Mouse (Mus musculus) limb, embryonic 12.5 days (tissue): ENCODE measurements around the gene Wwc2. TPM values are rescaled to one million over a fixed set of nuclear protein-coding genes. Genes with fewer than 3 reads are reported as not detected.

Source experiments
- ATAC-seq: fragments of 200-750 bp; cut with Nextera tagmentation; 2 replicates; pipeline ENCODE4 v1.8.0; 2017; ENCODE audit warnings: low read depth, moderate TSS enrichment; ENCODE audit not compliant: insufficient number of reproducible peaks, insufficient read depth, low FRiP score, low TSS enrichment
- H3K27ac ChIP-seq: fragments of 300-500 bp; sonication (generic); 2 replicates; pipeline ENCODE4 v1.5.1; 2016; ENCODE audit warnings: mild to moderate bottlenecking, moderate library complexity
- H3K27me3 ChIP-seq: fragments of 300-500 bp; sonication (generic); 2 replicates; pipeline ENCODE4 v1.6.1; 2016; ENCODE audit warnings: mild to moderate bottlenecking, moderate library complexity
- H3K36me3 ChIP-seq: fragments of 300-500 bp; sonication (generic); 2 replicates; pipeline ENCODE4 v1.6.1; 2016; ENCODE audit warnings: mild to moderate bottlenecking, moderate library complexity
- H3K4me1 ChIP-seq: fragments of 300-500 bp; sonication (generic); replicated peaks from 2 replicates; pipeline ENCODE4 v1.6.1; 2016
- H3K4me2 ChIP-seq: fragments of 300-500 bp; sonication (generic); 2 replicates; pipeline ENCODE4 v1.6.1; 2016; ENCODE audit warnings: mild to moderate bottlenecking, moderate library complexity
- H3K4me3 ChIP-seq: fragments of 300-500 bp; sonication (generic); replicated peaks from 2 replicates; pipeline ENCODE4 v1.5.1; 2016; ENCODE audit warnings: mild to moderate bottlenecking
- H3K9ac ChIP-seq: fragments of 300-500 bp; sonication (generic); replicated peaks from 2 replicates; pipeline ENCODE4 v1.6.1; 2016; ENCODE audit warnings: mild to moderate bottlenecking, moderate library complexity
- H3K9me3 ChIP-seq: fragments of 300-500 bp; sonication (generic); 2 replicates; pipeline ENCODE4 v1.6.1; 2016; ENCODE audit warnings: mild to moderate bottlenecking, moderate library complexity
- WGBS: fragments of 180-500 bp; shearing (Covaris S2); methylation state at CpG from one replicate; pipeline ENCODE4 v1.1.7; 2016; 5-methylcytosine and 5-hydroxymethylcytosine counted together
- polyA plus RNA-seq: library from polyadenylated mRNA; unstranded; fragments of >200 nt; fragmentation: Nextera tagmentation; extraction: Ambion mirVana; gene quantifications from 2 replicates; pipeline ENCODE4 v1.2.1, GENCODE M21; 2016

Wwc2 gene
- polyA plus RNA-seq, 1 experiment from 2014 or later = 17.0 TPM

- H3K4me3 ChIP-seq = no peak overlapping the region
- no peaks in the 10 kb centered on the region for H3K36me3 ChIP-seq
- WGBS = 78% methylated on average over 14 of the region's 14 CpGs
- ATAC-seq = no peak
- no peak overlapping the region for H3K4me2 ChIP-seq
- H3K9me3 ChIP-seq = no peaks in the 10 kb centered on the region
- no peaks in the 10 kb centered on the region for H3K27me3 ChIP-seq
- H3K27ac ChIP-seq = no peak overlapping the region
- H3K4me1 ChIP-seq = no peaks in the 10 kb centered on the region
- no peak overlapping the region for H3K9ac ChIP-seq
Observed at GRCm38 (mm10) chr8:48010977-48011376, 20.3 kb upstream of the Wwc2 start.

GRCm38 (mm10) chr8:48009399-48009798, 18.7 kb upstream of the Wwc2 start:
- Histone ChIP-seq H3K9ac (no peak overlapping the region), H3K9me3 (no peaks in the 10 kb centered on the region), H3K27ac (no peak overlapping the region), H3K4me1 (no peaks in the 10 kb centered on the region), H3K4me2 (no peak overlapping the region), H3K4me3 (no peak overlapping the region), H3K27me3 (no peaks in the 10 kb centered on the region), H3K36me3 (no peaks in the 10 kb centered on the region)
- ATAC-seq = no peak
- WGBS = 86% methylated on average over 15 of the region's 15 CpGs

- Histone ChIP-seq H3K4me3 (no peak overlapping the region), H3K36me3 (no peaks in the 10 kb centered on the region), H3K27me3 (no peaks in the 10 kb centered on the region), H3K9ac (no peak overlapping the region), H3K4me2 (no peak overlapping the region), H3K27ac (no peak overlapping the region), H3K9me3 (no peaks in the 10 kb centered on the region), H3K4me1 (no peaks in the 10 kb centered on the region)
- WGBS = 73% methylated on average over 8 of the region's 8 CpGs
- no peak for ATAC-seq
Observed at GRCm38 (mm10) chr8:48008936-48009335, 18.2 kb upstream of the Wwc2 start.

GRCm38 (mm10) chr8:48006869-48007268, 16.1 kb upstream of the Wwc2 start:
- Histone ChIP-seq H3K27ac (no peak overlapping the region), H3K4me3 (no peak overlapping the region), H3K9me3 (no peaks in the 10 kb centered on the region), H3K36me3 (no peaks in the 10 kb centered on the region), H3K27me3 (no peaks in the 10 kb centered on the region), H3K9ac (no peak overlapping the region), H3K4me1 (no peaks in the 10 kb centered on the region), H3K4me2 (no peak overlapping the region)
- ATAC-seq = no peak
- 86% methylated on average over 4 of the region's 4 CpGs for WGBS

GRCm38 (mm10) chr8:48002551-48002950, 11.8 kb upstream of the Wwc2 start:
- no peak for ATAC-seq
- no peaks in the 10 kb centered on the region for H3K9me3 ChIP-seq
- no peaks in the 10 kb centered on the region for H3K36me3 ChIP-seq
- no peaks in the 10 kb centered on the region for H3K27me3 ChIP-seq
- H3K4me3 ChIP-seq = no peak overlapping the region
- H3K4me2 ChIP-seq = no peak overlapping the region
- 89% methylated on average over 8 of the region's 8 CpGs for WGBS
- no peaks in the 10 kb centered on the region for H3K4me1 ChIP-seq
- no peak overlapping the region for H3K9ac ChIP-seq
- H3K27ac ChIP-seq = no peak overlapping the region

- Histone ChIP-seq H3K36me3 (no peaks in the 10 kb centered on the region), H3K27me3 (no peaks in the 10 kb centered on the region), H3K4me3 (no peak overlapping the region), H3K4me2 (no peak overlapping the region), H3K27ac (no peak overlapping the region), H3K9me3 (no peaks in the 10 kb centered on the region), H3K9ac (no peak overlapping the region), H3K4me1 (no peaks in the 10 kb centered on the region)
- 89% methylated on average over 6 of the region's 6 CpGs for WGBS
- no peak for ATAC-seq
Observed at GRCm38 (mm10) chr8:48001395-48001794, 10.7 kb upstream of the Wwc2 start.

- H3K27ac ChIP-seq = no peak overlapping the region
- H3K4me2 ChIP-seq = no peak overlapping the region
- H3K9ac ChIP-seq = no peak overlapping the region
- no peak overlapping the region for H3K4me3 ChIP-seq
- 33% methylated on average over 1 of the region's 1 CpGs for WGBS
- no peak for ATAC-seq
- no peaks in the 10 kb centered on the region for H3K27me3 ChIP-seq
- no peaks in the 10 kb centered on the region for H3K36me3 ChIP-seq
- H3K4me1 ChIP-seq = peaks cover 8% of the 10 kb centered on the region
- H3K9me3 ChIP-seq = no peaks in the 10 kb centered on the region
Observed at GRCm38 (mm10) chr8:47996712-47997111, 6.0 kb upstream of the Wwc2 start.

- H3K9me3 ChIP-seq = no peaks in the 10 kb centered on the region
- H3K27me3 ChIP-seq = no peaks in the 10 kb centered on the region
- H3K4me2 ChIP-seq = no peak overlapping the region
- H3K9ac ChIP-seq = no peak overlapping the region
- H3K36me3 ChIP-seq = no peaks in the 10 kb centered on the region
- no peak for ATAC-seq
- H3K4me1 ChIP-seq = peaks cover 14% of the 10 kb centered on the region
- H3K4me3 ChIP-seq = no peak overlapping the region
- WGBS = 94% methylated on average over 3 of the region's 3 CpGs
- no peak overlapping the region for H3K27ac ChIP-seq
Observed at GRCm38 (mm10) chr8:47996126-47996525, 5.4 kb upstream of the Wwc2 start.

GRCm38 (mm10) chr8:47995391-47995790, 4.7 kb upstream of the Wwc2 start:
- peaks cover 14% of the 10 kb centered on the region for H3K4me1 ChIP-seq
- no peak overlapping the region for H3K9ac ChIP-seq
- no peaks in the 10 kb centered on the region for H3K27me3 ChIP-seq
- no peak overlapping the region for H3K4me2 ChIP-seq
- no peak overlapping the region for H3K27ac ChIP-seq
- H3K4me3 ChIP-seq = no peak overlapping the region
- H3K9me3 ChIP-seq = no peaks in the 10 kb centered on the region
- no peaks in the 10 kb centered on the region for H3K36me3 ChIP-seq
- ATAC-seq = no peak
- WGBS = 88% methylated on average over 6 of the region's 6 CpGs

GRCm38 (mm10) chr8:47994618-47995274, 4.0 kb upstream of the Wwc2 start:
- Histone ChIP-seq H3K9ac (no peak overlapping the region), H3K4me2 (no peak overlapping the region), H3K4me3 (no peak overlapping the region), H3K9me3 (no peaks in the 10 kb centered on the region), H3K36me3 (no peaks in the 10 kb centered on the region), H3K27ac (no peak overlapping the region), H3K4me1 (peaks cover 14% of the 10 kb centered on the region), H3K27me3 (no peaks in the 10 kb centered on the region)
- WGBS = 67% methylated on average over 25 of the region's 25 CpGs
- ATAC-seq = no peak

- Histone ChIP-seq H3K9me3 (no peaks in the 10 kb centered on the region), H3K4me1 (peaks cover 53% of the 10 kb centered on the region), H3K27ac (peak overlapping the region; percentile 94), H3K36me3 (no peaks in the 10 kb centered on the region), H3K4me3 (peak overlapping the region; percentile 96), H3K4me2 (peak overlapping the region; percentile 93), H3K27me3 (no peaks in the 10 kb centered on the region), H3K9ac (peak overlapping the region; percentile 94)
- under 1% methylated on average over 44 of the region's 45 CpGs for WGBS
- ATAC-seq = peak; percentile 95
Observed at GRCm38 (mm10) chr8:47990386-47990772, 345 bp downstream of the Wwc2 start.
